Mouse (Mus musculus): ENCODE results near the gene Ces2c. TPM values are rescaled to one million over a fixed set of nuclear protein-coding genes. Genes with fewer than 3 reads are reported as not detected.
"Not testable (repeated sequence)": the region's sequence is repeated elsewhere in the genome, so short reads cannot be mapped to it uniquely, and the experiment has no call there.

The Ces2c gene
- total RNA-seq (2015) (not detected in 2 replicates), total RNA-seq (2017) (not detected in 2 replicates)

GRCm38 (mm10) chr8:104846831-104847230 is at the start of gene Ces2c:
TSS of gene Ces2c (plus strand) at chr8:104847068.
- no peak for ATAC-seq (ENCODE audit: poor library complexity, severe bottlenecking)

DNA sequence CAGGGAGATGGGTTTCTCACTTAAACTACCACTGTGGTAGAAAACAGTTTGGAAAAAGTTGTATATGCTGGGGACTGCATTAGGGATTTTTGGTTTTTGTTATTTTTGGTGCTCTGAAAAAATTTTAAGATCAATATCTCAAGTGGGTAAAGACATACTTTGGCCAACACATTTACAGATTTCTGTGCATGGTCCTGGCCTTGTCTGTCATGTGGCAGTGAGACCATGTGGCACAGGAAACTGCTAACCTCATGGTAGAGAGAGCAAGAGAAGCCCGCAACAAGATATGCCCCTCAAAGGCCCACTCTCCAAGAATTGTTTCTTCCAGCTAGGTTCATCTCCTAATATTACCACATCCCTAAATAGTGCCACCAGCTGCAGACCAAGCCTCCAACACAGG is 47.5 kb upstream of the Ces2c start:
- ATAC-seq (ENCODE audit: poor library complexity, severe bottlenecking): no peak

DNA sequence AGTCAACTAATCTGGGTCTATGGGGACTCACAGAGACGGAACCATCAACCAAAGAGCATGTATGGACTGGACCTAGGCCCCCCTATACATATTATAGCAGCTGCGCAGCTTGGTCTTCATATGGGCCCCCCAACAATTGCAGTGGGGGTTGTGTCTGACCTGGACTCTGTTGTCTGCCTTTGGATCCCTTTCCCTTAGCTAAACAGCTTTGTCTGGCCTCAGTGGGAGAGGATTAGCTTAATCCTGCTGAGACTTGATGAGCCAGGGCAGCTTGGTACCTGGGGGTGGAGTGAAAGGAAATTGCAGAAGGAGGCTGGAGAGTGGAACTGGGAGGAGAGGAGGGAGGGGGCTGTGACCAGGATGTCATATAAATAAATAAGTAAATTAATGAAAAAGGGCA is 40.7 kb upstream of the Ces2c start:
- ATAC-seq (ENCODE audit: poor library complexity, severe bottlenecking): no peak

- ATAC-seq (ENCODE audit: poor library complexity, severe bottlenecking): no peak
Observed at GRCm38 (mm10) chr8:104808542-104809413, 38.1 kb upstream of the Ces2c start.

DNA sequence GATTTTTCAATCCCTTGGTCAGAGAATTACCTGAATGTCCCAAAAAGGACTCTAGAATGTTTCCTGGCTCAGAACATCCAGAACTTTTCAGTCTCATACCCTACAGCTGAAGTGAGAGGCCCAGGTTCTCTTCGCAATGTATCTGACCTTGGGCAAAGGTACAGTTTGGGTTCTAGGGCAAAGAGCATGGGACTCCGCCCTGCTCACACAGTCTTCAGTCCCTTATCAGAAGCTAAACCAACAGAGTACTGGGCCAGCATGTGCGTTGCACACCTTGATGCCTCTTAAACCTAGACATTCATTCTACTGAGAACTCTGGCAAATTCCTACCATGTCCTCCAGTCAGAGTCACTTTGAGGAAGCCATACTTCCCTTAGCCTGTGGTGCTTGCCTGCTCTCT is 37.4 kb upstream of the Ces2c start:
- no peak for ATAC-seq (ENCODE audit: poor library complexity, severe bottlenecking)

DNA sequence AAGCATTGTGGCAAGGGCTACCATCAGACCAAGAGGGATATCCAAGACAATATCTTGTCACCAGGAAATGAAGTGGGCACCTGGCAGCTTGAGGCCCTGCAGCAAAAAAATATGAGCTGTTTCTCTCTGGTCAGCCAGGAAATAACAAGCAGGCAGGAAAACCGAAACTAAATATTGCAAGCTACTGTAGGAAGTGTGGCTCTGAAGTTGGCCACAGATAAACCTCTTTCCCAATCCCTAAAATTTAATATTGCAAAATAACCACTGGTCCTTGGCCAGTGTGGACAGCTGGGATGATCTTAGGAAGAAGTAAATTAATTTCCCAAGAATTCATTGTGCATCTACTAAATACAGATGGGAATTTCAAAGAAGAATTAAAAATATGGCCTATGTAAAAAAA is 20.0 kb upstream of the Ces2c start:
- no peak for ATAC-seq (ENCODE audit: poor library complexity, severe bottlenecking)

DNA sequence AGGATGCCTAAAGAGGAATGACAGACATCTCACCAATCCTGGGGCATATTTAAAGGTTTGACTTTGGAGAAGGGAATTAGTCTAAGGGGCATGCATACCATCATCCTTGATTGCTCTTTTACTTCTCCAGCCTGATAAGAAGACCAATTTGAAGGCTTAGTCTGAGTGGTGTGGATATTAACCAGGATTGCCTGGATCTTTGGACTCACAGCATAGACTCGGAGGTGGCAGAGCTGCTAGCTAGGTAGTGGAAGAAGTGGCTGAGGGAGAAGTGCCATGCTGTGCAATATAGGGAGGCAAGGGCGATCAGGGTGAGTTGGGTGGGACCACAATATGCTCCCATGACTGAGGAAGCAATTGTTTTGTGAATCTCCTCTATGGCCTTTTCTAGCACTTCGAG is 18.6 kb upstream of the Ces2c start:
- ATAC-seq (ENCODE audit: poor library complexity, severe bottlenecking): no peak

DNA sequence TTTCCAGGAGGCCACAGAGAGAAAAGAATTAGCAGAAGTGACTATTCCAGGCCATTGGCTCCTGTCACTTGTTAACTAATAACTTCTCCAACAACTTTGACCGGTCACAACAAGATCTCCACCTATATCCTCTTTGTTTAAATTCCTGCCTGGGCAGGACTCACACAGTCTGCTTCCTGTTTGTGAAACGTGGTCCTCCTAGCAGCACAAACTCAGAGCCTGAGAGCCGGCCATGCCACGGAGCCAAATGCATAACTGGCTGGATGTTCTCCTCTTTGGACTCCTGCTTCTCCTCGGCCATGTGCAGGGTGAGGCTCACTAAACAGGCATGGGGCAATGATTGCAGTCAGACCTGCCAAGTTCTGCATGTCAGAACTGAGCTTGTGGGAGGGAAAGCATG is 15.4 kb upstream of the Ces2c start, which contains the start of gene Ces2b:
Gene Ces2b (plus strand): TSS at position 133 of the 400 bp plus-strand sequence.
- ATAC-seq (ENCODE audit: poor library complexity, severe bottlenecking): no peak

DNA sequence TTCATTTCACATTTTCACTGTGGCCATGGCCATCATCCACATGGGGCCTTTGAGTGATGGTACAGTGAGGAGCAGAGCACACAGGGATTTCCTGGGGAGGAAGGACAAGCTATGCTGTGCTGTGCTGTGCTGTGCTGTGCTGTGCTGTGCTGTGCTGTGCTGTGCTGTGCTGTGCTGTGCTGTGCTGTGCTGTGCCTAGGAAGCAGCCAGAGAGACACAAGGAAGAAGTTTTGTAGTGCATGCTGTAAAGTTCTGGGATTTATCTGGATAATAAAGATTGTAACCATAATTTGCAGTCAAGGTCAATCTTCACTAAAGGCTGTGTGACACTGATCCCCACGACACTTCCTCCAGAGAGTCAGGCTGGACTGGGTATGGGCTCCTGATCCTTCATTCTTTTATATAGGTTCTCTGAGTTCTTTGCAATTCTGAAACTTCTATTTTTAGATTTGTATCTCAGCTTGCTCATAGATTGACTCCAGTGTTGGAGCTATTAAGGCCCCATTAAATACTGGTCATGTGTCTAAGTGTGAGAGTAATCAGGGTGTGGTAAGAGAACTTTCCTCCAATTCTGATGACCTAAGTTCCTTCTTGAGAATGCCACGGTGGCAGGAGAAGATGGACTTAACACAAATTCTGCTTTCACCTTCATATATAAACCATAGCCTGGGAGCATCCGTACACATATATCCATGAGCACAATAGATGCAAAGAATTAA is 5.3 kb upstream of the Ces2c start:
- no peak for ATAC-seq (ENCODE audit: poor library complexity, severe bottlenecking)

- ATAC-seq (ENCODE audit: poor library complexity, severe bottlenecking): no peak
Observed at GRCm38 (mm10) chr8:104847741-104848462, 1.0 kb downstream of the Ces2c start.

DNA sequence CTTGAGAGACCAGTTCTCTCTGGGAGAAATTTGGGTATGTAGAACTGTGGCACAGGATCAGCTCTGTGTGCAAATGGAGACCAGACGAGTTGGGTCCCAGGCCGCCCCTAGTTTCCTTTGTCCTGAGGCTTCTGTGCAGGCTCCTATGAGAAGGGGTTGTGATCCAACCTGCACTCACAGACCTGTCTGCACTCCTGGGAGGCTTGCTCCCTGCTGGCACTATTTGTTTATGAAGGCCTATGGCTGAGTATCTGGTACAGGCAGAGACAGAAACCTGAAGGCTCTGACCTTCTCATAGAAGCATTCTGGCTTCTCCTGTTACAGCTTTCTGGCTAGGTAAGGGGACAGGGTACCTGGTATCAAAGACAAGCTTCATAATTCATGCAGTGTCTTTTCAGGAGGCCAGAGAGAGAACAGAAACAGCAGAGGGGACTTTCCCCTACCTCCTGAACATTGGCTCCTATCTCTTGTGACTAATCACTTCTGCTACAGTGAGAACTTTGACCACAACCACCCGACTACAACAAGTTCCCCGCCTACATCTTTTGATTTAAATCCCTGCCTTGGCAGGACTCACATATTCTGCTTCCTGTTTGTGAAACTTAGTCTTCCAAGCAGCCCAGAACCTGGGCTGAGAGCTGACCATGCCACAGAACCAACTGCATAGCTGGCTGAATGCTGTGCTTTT is 20.1 kb downstream of the Ces2c start:
- ATAC-seq (ENCODE audit: poor library complexity, severe bottlenecking): peak; percentile 68

DNA sequence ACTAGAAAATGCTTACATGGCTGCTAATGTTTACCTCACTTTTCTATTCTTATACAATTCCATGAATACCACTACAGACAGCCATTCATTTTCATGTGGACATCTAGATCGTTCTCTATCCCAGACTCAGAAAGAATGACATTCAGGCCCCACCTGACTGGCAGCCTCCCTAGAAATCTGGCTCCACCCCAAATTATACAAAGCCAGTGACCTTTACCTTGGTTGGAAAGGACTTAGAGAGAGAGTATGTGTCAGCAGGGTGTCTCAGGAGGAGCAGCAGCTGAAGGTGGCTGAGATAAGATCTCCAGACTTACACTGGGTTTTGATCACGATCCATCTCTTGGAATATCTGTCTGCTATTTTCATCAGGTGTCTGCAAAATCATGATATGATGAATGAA is 22.0 kb downstream of the Ces2c start:
- not testable (repeated sequence) for ATAC-seq (ENCODE audit: poor library complexity, severe bottlenecking)

GRCm38 (mm10) chr8:104886223-104886926 is 39.5 kb downstream of the Ces2c start:
- ATAC-seq (ENCODE audit: poor library complexity, severe bottlenecking): peak; percentile 62; the same call in 1 of the 2 replicates

- no peak for ATAC-seq (ENCODE audit: poor library complexity, severe bottlenecking)
Observed at GRCm38 (mm10) chr8:104901746-104902145, 54.9 kb downstream of the Ces2c start.

Other genes with a start within 250 kb of the Ces2c start
- not detected in 2 replicates for gene Cdh16, start 222.7 kb upstream of the Ces2c start, total RNA-seq (2015)
- gene Cdh16, start 222.7 kb upstream of the Ces2c start, total RNA-seq (2017): not detected in 2 replicates
- 0.52 and 2.0 TPM in 2 replicates for gene Rrad, start 215.7 kb upstream of the Ces2c start, total RNA-seq (2015)
- 0.73 and 1.5 TPM in 2 replicates for gene Rrad, start 215.7 kb upstream of the Ces2c start, total RNA-seq (2017)
- gene Ciao2b, start 205.1 kb upstream of the Ces2c start, total RNA-seq (2015): 18.9 and 25.7 TPM in 2 replicates
- 15.1 and 28.2 TPM in 2 replicates for gene Ciao2b, start 205.1 kb upstream of the Ces2c start, total RNA-seq (2017)
- not detected in 2 replicates for gene Ces2a, start 113.1 kb upstream of the Ces2c start, total RNA-seq (2015)
- not detected in 2 replicates for gene Ces2a, start 113.1 kb upstream of the Ces2c start, total RNA-seq (2017)
- not detected in 2 replicates for gene Ces2b, start 15.5 kb upstream of the Ces2c start, total RNA-seq (2015)
- not detected in 2 replicates for gene Ces2b, start 15.5 kb upstream of the Ces2c start, total RNA-seq (2017)
- not detected in 2 replicates for gene Ces2e, start 79.2 kb downstream of the Ces2c start, total RNA-seq (2015)
- gene Ces2e, start 79.2 kb downstream of the Ces2c start, total RNA-seq (2017): not detected in 2 replicates
- gene Ces2f, start 100.3 kb downstream of the Ces2c start, total RNA-seq (2015): not detected in 2 replicates
- gene Ces2f, start 100.3 kb downstream of the Ces2c start, total RNA-seq (2017): not detected in 2 replicates
- 2.8 and 5.9 TPM in 2 replicates for gene Ces2g, start 114.7 kb downstream of the Ces2c start, total RNA-seq (2015)
- gene Ces2g, start 114.7 kb downstream of the Ces2c start, total RNA-seq (2017): 1.2 and 1.7 TPM in 2 replicates
- gene Ces2h, start 153.8 kb downstream of the Ces2c start, total RNA-seq (2015): not detected in 2 replicates
- gene Ces2h, start 153.8 kb downstream of the Ces2c start, total RNA-seq (2017): not detected in 2 replicates
- gene Ces3a, start 201.5 kb downstream of the Ces2c start, total RNA-seq (2015): not detected in 2 replicates
- not detected in 2 replicates for gene Ces3a, start 201.5 kb downstream of the Ces2c start, total RNA-seq (2017)
- gene Ces3b, start 236.7 kb downstream of the Ces2c start, total RNA-seq (2015): not detected in 2 replicates
- not detected in 2 replicates for gene Ces3b, start 236.7 kb downstream of the Ces2c start, total RNA-seq (2017)

Data from megakaryocyte, adult 5-6 weeks (primary cell).